Mouse (Mus musculus): ENCODE measurements around the gene Mkrn2os.
A peak's percentile ranks its signal among the peaks of the same experiment; 100 is the strongest.
"Not testable (repeated sequence)": the region's sequence is repeated elsewhere in the genome, so short reads cannot be mapped to it uniquely, and the experiment has no call there.

The Mkrn2os gene

DNA sequence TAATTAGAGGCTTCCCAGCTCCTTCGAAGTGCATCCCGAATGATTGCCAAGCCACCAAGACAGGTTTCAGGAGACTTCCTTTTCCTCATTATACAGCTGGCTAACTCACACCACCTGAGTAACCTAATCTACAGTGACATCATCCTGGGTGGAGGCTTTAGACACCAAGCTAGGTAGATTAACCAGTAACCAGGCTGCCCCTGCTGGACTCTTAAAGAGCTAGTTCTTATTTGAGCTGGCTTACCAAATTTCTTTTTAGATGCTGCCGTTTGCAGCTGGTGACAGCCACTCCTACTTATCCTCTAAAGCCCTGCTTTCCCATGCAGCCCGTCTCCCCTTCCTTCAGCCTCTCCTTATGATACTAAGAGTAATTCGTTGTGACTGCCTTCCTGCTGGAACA is at the start of gene Mkrn2os:
Gene Mkrn2os, minus strand, starts transcription at position 119 of the 400 bp plus-strand sequence.
- no peak for DNase-seq

DNA sequence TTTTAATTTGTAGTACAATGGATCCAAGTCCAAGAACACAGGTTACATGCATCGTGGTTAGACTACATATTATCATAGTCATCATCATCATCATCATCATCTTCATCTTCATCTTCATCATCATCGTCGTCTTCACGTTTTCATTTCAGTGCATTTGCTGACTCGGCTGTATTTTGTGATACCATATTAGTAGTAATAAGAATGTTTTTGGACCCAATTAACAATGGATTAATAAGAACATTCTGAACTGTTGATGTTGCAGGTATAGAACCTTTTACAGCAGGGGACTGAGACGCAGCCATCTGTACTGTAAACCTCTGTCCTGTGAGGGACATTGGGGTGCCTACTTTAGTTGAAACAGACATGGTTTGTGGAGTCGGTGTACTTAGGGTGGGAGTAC is 45.8 kb upstream of the Mkrn2os start:
- DNase-seq, result not testable (repeated sequence)

DNA sequence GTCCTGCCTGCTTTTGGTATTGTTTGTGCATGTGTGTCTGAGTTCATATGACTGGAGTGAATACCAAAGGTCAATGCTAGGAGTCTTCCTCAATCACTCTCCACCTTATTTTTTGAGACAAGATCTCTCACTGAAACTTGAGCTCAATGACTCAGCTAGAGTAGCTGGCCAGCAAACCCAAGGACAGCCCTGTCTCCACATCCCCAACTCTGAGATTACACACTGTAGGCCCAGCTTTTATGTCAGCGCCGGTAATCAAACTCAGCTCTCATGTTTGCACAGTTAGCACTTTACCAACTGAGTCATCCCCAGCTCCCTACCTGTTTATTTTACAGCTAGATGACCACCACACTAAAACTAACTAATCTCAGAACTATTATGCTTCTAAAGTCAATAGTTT is 41.6 kb upstream of the Mkrn2os start:
- no peak for DNase-seq

GRCm38 (mm10) chr6:115631056-115631795 is 38.9 kb upstream of the Mkrn2os start:
- DNase-seq, result no peak

DNA sequence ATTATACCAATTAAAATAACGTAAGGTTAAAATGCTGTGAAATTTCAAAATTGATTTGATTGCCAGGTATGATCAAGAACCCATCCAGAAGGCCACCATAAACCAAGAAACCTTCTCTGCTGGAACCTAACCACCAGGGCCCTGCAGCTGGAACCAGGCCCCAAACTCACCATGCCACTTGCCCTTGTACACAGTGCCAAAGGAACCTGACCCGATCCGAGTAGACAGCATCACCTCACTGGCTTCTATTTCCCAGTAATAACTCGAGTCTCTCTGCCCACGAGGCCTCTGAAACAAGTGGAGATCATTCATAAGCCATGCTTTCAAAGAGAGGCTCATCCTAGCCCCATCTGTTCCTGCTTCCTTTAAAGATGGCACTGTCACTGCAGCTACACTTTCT is 33.7 kb upstream of the Mkrn2os start:
- DNase-seq, result no peak

DNA sequence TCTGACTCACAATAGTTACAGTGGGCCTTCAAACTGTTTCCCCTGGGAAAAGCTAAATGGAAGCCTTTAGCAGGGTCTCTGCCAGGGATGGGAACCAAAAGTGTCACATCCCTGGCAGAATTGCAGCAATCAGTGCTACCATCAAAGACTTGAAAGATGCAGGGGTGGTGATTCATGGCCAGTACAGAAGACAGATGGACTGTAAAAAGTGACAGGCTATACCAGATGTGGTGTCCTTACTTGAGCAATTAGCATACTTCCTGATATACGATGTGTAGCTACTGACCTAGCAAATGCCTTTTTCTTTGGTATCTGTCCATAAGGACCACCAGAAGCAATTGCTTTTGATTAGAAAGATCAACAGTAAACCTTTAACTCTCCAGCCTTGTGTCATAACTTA is 28.6 kb upstream of the Mkrn2os start:
- no peak for DNase-seq

- no peak for DNase-seq
These were observed 27.4 kb upstream of the Mkrn2os start for GRCm38 (mm10) chr6:115619818-115620217.

- DNase-seq, result no peak
These were observed 23.6 kb upstream of the Mkrn2os start for GRCm38 (mm10) chr6:115615983-115616382.

DNA sequence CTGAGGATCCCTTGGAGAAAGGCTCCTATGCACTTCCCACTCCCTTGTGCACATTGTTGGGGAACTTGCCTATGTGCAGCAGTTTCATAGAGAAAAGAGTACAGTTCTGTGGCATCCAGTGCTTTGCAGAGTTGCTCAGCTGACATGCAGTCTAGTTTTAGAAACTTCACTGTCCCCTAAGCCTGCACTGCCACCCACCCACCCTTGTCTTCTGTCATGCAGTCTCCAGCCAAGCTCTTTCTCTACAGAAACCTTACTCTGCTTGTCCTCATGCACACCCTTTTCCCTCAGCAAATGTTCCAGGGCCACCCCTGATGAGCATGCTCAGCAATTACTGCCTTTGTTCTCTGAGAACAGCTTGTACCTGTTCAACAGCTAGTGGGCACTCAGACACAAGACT is 21.4 kb upstream of the Mkrn2os start:
- DNase-seq, result no peak

DNA sequence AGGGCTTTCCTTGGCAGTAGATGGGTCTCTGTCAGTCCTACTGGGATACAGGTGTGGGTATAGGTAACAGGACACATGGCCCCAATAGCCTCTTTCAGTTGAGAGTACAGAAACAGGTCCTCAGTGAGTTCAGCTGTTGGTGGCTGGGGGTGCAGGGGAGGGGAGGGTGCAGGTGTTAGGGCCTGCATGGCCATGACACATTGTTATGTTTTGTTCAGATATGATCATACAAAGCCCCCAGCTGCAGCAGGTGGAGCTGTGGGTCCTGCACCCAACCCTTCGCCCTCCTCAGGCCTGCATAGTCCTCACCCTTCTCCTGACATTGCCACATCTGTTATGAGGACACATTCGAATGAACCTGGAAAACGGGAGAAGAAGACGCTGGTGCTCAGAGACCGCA is 17.9 kb upstream of the Mkrn2os start:
- no peak for DNase-seq

- peak; percentile 37 for DNase-seq
These were observed 16.7 kb upstream of the Mkrn2os start for GRCm38 (mm10) chr6:115609121-115609520.

GRCm38 (mm10) chr6:115607429-115607828 is 15.1 kb upstream of the Mkrn2os start:
- no peak for DNase-seq

DNA sequence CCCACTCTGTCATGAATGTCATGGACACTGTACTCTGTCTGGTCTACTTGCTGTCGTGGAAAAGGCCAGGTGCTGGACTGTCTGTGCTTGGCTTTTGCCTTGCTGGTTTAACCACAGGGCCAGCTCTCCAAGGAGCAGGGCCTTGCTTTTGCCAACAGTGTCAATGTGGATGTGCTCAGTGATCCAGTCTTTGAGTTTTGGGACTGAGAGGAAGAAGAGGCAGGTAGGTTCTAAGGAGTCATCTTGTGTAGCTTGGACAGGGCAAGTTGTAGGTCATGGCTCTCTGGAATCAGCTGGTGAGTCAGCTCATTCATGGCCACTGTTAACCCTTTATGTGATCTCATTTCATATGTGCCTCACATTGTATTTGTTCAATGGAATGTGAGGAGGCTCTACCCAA is 14.1 kb upstream of the Mkrn2os start:
- no peak for DNase-seq

- DNase-seq, result peak; percentile 94 to 95
These were observed 9.5 kb upstream of the Mkrn2os start, which contains the start of gene Mkrn2 for GRCm38 (mm10) chr6:115601715-115602523. TSS of gene Mkrn2 (plus strand) at chr6:115601902.

- peak; percentile 35 to 50 for DNase-seq
These were observed 8.9 kb upstream of the Mkrn2os start for GRCm38 (mm10) chr6:115601322-115601714.

DNA sequence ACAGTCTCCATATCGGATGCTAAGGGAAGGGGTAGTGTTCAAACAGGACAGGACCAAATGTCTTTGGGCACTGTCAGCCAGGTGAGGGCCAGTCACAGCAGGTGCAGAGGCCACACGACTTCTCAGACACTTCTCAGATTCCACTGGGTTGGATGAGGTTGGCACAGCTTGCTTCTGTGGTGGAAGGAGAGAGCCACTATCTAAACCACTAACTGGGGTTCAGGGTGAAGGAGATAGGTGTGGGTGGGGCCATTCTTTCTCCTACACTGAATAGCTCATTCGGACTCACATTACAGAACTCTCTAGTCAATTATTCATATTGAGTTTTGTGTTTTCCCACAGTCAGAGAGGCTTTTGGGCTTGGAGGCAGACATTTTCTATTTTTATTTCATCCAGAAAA is 3.3 kb upstream of the Mkrn2os start:
- DNase-seq, result no peak

- DNase-seq, result no peak
These were observed 2.1 kb upstream of the Mkrn2os start for GRCm38 (mm10) chr6:115594463-115594862.

DNA sequence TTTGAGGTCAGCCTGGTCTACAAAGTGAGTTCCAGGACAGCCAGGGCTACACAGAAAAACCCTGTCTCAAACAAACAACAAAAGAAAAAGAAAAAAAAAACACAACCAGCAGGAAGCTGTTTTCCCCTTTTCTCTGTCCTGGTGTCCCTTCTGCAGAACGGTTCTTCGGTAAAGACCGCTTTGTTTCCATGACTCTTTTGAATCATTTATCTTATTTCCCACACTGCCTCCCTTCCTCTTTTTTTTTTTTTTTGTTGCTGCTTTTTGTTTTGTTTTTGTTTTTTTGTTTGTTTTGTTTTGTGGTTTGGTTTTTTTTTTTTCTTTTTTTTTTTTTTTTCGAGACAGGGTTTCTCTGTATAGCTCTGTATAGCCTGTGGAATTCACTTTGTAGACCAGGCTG is 876 bp upstream of the Mkrn2os start:
- no peak for DNase-seq

DNA sequence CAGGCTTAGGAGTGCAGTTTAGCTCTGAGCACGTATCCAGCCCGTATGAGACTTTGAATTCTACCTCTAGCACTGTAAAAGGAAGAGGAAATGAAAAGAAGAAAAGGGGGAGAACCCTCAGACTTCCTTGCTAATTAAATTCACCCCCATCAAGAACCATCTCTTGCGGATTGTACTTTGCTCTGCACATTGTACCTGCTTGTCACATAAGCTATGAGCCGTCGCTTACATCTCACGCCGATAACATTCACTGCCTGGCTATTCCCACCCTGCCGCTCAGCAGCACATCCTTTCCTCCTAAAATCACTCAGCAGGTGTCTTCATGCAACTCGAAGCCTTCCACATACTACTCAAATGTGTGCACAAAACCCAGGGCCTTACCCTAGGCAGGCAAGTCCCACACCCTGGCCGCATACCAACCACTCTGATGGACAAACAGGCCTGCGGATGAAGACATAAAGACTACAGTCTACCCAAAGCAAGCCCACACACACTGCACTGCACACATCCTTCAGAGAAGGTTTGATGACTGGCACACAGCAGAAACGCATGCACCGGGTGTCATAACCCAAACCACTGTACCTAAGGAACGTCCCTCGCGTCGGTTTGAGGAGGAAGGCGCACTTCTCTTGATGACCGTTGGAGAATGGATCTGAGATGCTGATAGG is 550 bp downstream of the Mkrn2os start:
- DNase-seq, result no peak

GRCm38 (mm10) chr6:115586321-115586720 is 6.1 kb downstream of the Mkrn2os start:
- no peak for DNase-seq

- DNase-seq, result no peak
These were observed 8.2 kb downstream of the Mkrn2os start for GRCm38 (mm10) chr6:115584176-115584575.

DNA sequence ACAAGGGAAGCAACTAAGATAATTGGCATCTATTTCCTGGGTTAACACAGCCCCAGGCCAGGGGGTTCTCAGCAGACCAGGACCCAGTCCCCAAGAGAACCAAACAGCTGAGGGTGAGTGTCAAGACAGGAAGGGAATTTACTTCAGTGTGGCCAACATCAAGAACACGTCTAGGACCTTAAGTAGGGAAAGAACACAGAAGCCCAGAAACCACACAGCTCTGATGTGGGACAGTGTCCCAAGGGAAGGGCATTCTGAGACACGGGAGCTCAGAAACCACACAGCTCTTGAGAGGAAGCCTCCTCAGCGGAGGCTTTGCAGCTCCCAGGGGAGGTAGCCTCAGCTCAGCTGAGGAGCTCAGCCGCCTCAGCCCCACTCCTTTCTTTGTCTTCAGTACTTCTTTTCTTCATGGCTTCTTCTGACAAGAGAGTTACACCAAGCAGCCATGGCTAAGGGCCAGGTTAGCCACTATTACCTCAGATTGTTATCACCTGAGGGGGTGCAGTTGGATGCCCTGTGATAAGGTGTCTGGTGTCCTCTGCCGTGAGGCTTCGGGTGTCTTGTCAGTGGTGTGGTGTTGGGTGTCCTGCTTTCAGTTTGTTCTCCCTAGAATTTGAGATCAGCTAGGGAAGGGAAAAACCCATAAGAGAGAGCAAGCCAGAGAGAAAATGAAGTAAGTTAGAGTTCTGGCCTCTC is 8.8 kb downstream of the Mkrn2os start:
- no peak for DNase-seq
